Mouse (Mus musculus) megakaryocyte progenitor cell, adult 5-6 weeks (primary cell): ENCODE measurements at regions not wholly inside any gene's neighbourhood (a gene's known extent, or its start where the extent isn't known, plus 50 kb on each side); places are given as distances from the start of the nearest gene placed in this dataset.
A peak's percentile ranks its signal among the peaks of the same experiment; 100 is the strongest.

Source experiments
- ATAC-seq: replicated peaks from 2 replicates; pipeline ENCODE4 v1.8.0; 2016; ENCODE audit warnings: mild to moderate bottlenecking, moderate TSS enrichment, inconsistent platforms; ENCODE audit not compliant: poor library complexity

DNA sequence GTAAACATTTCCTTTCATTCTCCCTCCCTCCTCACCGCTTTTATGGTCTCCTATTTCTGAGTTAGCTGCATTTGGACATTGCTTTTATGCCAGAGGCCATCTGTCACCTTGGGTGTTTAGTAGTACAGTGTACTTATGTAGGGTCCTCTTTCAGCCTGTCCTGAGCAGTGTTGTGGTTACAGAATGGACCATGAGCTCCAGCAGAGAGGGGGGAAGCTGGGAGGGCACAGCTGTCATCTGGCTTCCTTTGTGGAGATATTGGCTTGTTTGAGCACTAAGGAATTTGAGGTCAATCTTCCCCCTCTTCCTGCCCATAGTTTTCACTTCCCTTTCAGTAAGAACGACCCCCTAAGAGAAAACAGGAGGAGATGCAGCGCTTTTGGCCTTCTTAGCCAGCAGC lies 530.5 kb upstream of the Cldn34c4 start:
- ATAC-seq: peak; percentile 93
